Mouse (Mus musculus): ENCODE measurements around the gene Tlr2.

GRCm38 (mm10) chr3:83812863-83813262 is 28.7 kb downstream of the Tlr2 start:
- TF ChIP-seq EP300 (IDR thresholded peaks at IDR 0.05; ENCODE audit: low read depth) = no peak
- TF ChIP-seq CTCF (IDR thresholded peaks at IDR 0.05; ENCODE audit: low read depth) = no peak

Data from heart, postnatal 0 days (tissue).